Mouse (Mus musculus): ENCODE data around the gene Rnf19b.

Gene Rnf19b

GRCm38 (mm10) chr4:129119708-129120107, 61.6 kb downstream of the Rnf19b start:
- no peak for DNase-seq (ENCODE audit: low spot score)

GRCm38 (mm10) chr4:129120520-129121445, 62.7 kb downstream of the Rnf19b start:
- DNase-seq (ENCODE audit: low spot score), result peak; percentile 75

GRCm38 (mm10) chr4:129121569-129122086, 63.6 kb downstream of the Rnf19b start, which contains the start of gene Hpca:
Hpca (minus strand) TSS chr4:129122036.
- DNase-seq (ENCODE audit: low spot score), result no peak

- no peak for DNase-seq (ENCODE audit: low spot score)
These were observed 64.0 kb downstream of the Rnf19b start for GRCm38 (mm10) chr4:129122107-129122506.

DNA sequence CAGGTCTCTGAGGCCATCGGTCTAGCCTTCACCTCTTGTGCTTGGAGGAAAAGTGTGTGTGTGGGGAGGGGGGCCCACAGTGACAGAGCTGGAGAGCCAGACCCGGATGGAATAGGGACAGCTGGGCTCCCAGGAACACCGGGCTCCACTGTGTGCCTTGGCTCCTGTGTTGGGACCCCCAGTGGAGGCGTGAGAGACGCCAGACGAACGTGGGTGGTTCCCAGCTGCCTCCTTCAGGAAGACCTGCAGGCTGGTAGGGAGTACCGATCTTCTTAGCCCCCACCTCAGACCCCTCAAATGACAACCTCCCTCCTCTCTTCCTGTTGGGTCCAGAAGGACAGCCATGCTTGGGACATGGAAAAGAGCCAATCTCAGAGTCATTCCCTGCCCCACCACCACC, 64.6 kb downstream of the Rnf19b start:
- DNase-seq (ENCODE audit: low spot score), result no peak

DNA sequence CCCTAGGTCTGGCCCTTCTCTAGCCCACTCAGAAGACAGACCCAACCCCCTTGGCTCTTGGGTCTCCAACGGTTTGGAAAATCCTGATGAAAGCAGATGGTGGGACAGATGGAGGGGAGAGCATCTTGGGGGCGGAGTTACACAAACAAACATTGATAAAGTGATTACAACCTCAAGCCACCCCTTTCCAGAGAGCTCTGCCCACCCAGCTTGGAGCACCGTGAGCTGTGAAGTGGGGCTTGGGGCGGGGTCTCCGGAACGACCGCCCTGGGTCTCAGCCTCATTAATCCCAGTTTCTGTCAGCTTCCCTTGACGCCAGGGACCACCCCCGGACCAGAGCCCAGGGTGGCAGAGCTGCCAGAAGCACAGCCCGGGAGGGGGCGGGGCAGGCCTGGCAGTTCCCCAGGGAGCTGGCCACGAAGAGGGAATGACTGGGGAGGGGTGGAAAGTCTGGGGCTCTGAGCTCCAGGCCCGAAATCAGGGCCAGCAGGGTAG, 66.6 kb downstream of the Rnf19b start:
- no peak for DNase-seq (ENCODE audit: low spot score)

DNA sequence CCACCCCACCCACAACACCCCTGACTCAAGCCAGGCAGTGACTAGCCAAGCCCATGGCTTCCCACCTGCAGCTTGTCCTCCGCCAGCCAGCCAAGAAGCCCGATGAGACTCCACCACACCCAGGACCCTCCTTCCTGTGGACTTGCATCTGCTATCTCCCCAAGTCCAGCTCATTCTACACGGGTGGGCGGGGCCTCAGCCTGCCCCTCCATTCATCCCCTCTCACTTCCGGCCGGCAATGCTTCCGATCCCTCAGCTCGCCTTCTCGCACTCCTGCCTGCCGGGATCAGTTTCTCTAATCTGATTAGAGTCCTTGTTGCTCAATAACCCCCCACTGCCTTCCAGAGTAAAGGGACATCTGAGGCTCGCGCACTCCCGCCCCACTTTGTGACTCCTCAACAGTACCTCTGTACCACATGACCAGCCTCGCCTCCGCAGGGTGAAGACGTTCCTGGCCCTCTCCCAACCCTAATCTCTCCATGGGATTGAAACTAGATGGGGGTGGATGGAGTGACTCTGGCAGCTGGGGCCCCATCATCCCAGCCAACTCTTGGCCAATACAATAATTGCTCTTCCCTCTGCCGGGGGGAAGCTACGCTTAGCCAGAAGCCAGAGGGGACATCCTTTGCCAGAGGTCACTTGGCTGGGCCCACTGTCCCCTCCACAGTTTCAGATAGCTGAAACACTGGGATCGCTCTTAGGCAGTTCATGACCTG, 67.8 kb downstream of the Rnf19b start:
- no peak for DNase-seq (ENCODE audit: low spot score)

DNA sequence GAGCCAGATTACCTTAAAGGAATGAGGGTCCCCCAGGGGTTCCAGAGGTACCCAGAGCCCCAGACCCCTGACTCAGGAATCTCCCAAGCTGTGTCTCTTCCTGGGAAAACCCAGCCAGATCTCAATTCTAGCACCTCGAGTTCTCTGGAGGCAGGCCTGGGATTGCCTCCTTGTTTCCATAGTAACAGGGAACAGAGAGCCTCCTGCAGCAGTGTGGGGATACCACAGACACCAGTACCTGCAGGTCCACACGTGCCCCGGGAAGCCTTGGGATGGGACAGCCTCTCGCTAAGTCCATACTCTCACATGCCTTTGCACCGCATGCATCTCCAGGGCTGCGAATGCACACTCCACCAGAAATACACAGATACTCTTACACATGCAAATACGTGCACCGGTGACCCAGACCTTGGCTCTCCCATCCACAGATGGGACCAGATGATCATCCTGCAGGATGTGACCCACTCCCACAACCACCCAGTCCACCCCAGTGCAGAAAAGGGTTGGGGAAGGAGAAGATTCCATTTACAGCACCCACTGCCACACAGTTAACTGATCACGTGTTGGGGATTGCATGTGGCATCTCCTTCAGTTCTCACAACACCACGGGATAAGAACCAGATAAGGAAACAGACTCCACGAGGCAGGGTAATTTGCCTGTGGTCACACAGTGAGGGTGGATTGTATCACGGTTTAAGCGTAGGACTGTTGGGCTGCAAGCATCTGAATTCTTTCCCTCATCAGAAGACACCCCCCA, 70.7 kb downstream of the Rnf19b start:
- no peak for DNase-seq (ENCODE audit: low spot score)

GRCm38 (mm10) chr4:129129387-129129786, 71.3 kb downstream of the Rnf19b start:
- DNase-seq (ENCODE audit: low spot score), result no peak

- peak; percentile 33 for DNase-seq (ENCODE audit: low spot score)
These were observed 72.1 kb downstream of the Rnf19b start for GRCm38 (mm10) chr4:129130149-129130548.

- DNase-seq (ENCODE audit: low spot score), result peak; percentile 45
These were observed 72.8 kb downstream of the Rnf19b start for GRCm38 (mm10) chr4:129130755-129131303.

- DNase-seq (ENCODE audit: low spot score), result peak; percentile 79
These were observed 76.9 kb downstream of the Rnf19b start for GRCm38 (mm10) chr4:129134799-129135585.

Data from urinary bladder, postnatal 14 days (tissue).